Mouse (Mus musculus): ENCODE measurements around the gene Htr1f. TPM values are rescaled to one million over a fixed set of nuclear protein-coding genes. Genes with fewer than 3 reads are reported as not detected.
A peak's percentile ranks its signal among the peaks of the same experiment; 100 is the strongest.

Htr1f gene
- polyA plus RNA-seq (2014; fragmentation: Nextera tagmentation; extraction: Ambion mirVana), result not detected in 2 replicates

GRCm38 (mm10) chr16:65105184-65105931 lies at the start of gene Htr1f:
Htr1f (minus strand) TSS chr16:65105854.
- Histone ChIP-seq H3K27me3 (ENCODE audit: control insufficient read depth, insufficient read depth, low read length) (peaks cover 20% of the 10 kb centered on the region), H3K27ac (replicated peaks in 1 of 2; ENCODE audit: control insufficient read depth in 1 of 2, insufficient read depth in 1 of 2, low read depth in 2 of 2, low read length in 2 of 2) (no peak within 1 kb of the TSS), H3K4me3 (ENCODE audit: control insufficient read depth in 1 of 2, insufficient read depth in 1 of 2, low read depth in 1 of 2, low read length in 2 of 2) (peak within 1 kb of the TSS; percentile 28 to 40), H3K4me2 (ENCODE audit: low read length) (peak within 1 kb of the TSS; percentile 69), H3K4me1 (ENCODE audit: control insufficient read depth in 2 of 2, insufficient read depth in 2 of 2, low read length in 2 of 2) (peaks cover 0 to 3% of the 10 kb centered on the region in 2 experiments; a peak in 1 of 4 replicates), H3K36me3 (ENCODE audit: control insufficient read depth, insufficient read depth, low read length) (no peaks in the 10 kb centered on the region), H3K9me3 (ENCODE audit: control insufficient read depth, low read length) (no peaks in the 10 kb centered on the region), H3K9ac (ENCODE audit: low read length) (0 out of 2 replicates have a peak within 1 kb of the TSS, but pooled peaks have one; percentile 22)
- no peak for ATAC-seq (ENCODE audit: insufficient number of reproducible peaks, insufficient read depth, low FRiP score, low read depth)
- 4% methylated on average over 39 of the region's 41 CpGs for WGBS

GRCm38 (mm10) chr16:65139771-65140170 lies 34.1 kb upstream of the Htr1f start:
- 50% methylated on average over 2 of the region's 2 CpGs for WGBS
- H3K36me3 ChIP-seq (ENCODE audit: control insufficient read depth, insufficient read depth, low read length), result no peaks in the 10 kb centered on the region
- H3K4me2 ChIP-seq (ENCODE audit: low read length), result no peak overlapping the region
- H3K4me1 ChIP-seq (ENCODE audit: control insufficient read depth in 2 of 2, insufficient read depth in 2 of 2, low read length in 2 of 2), result no peaks in the 10 kb centered on the region
- H3K27me3 ChIP-seq (ENCODE audit: control insufficient read depth, insufficient read depth, low read length), result no peaks in the 10 kb centered on the region
- H3K27ac ChIP-seq (replicated peaks in 1 of 2; ENCODE audit: control insufficient read depth in 1 of 2, insufficient read depth in 1 of 2, low read depth in 2 of 2, low read length in 2 of 2), result no peak overlapping the region
- no peaks in the 10 kb centered on the region for H3K9me3 ChIP-seq (ENCODE audit: control insufficient read depth, low read length)
- no peak overlapping the region for H3K4me3 ChIP-seq (ENCODE audit: control insufficient read depth in 1 of 2, insufficient read depth in 1 of 2, low read depth in 1 of 2, low read length in 2 of 2)
- no peak overlapping the region for H3K9ac ChIP-seq (ENCODE audit: low read length)
- ATAC-seq (ENCODE audit: insufficient number of reproducible peaks, insufficient read depth, low FRiP score, low read depth), result no peak

GRCm38 (mm10) chr16:65129391-65129790 lies 23.7 kb upstream of the Htr1f start:
- H3K9me3 ChIP-seq (ENCODE audit: control insufficient read depth, low read length), result no peaks in the 10 kb centered on the region
- no peak overlapping the region for H3K4me3 ChIP-seq (ENCODE audit: control insufficient read depth in 1 of 2, insufficient read depth in 1 of 2, low read depth in 1 of 2, low read length in 2 of 2)
- no peak overlapping the region for H3K9ac ChIP-seq (ENCODE audit: low read length)
- H3K27ac ChIP-seq (replicated peaks in 1 of 2; ENCODE audit: control insufficient read depth in 1 of 2, insufficient read depth in 1 of 2, low read depth in 2 of 2, low read length in 2 of 2), result no peak overlapping the region
- no peak overlapping the region for H3K4me2 ChIP-seq (ENCODE audit: low read length)
- 74% methylated on average over 2 of the region's 2 CpGs for WGBS
- no peaks in the 10 kb centered on the region for H3K36me3 ChIP-seq (ENCODE audit: control insufficient read depth, insufficient read depth, low read length)
- H3K27me3 ChIP-seq (ENCODE audit: control insufficient read depth, insufficient read depth, low read length), result no peaks in the 10 kb centered on the region
- H3K4me1 ChIP-seq (ENCODE audit: control insufficient read depth in 2 of 2, insufficient read depth in 2 of 2, low read length in 2 of 2), result no peaks in the 10 kb centered on the region
- ATAC-seq (ENCODE audit: insufficient number of reproducible peaks, insufficient read depth, low FRiP score, low read depth), result no peak

- Histone ChIP-seq H3K4me2 (ENCODE audit: low read length) (no peak overlapping the region), H3K27ac (replicated peaks in 1 of 2; ENCODE audit: control insufficient read depth in 1 of 2, insufficient read depth in 1 of 2, low read depth in 2 of 2, low read length in 2 of 2) (no peak overlapping the region), H3K4me1 (ENCODE audit: control insufficient read depth in 2 of 2, insufficient read depth in 2 of 2, low read length in 2 of 2) (no peaks in the 10 kb centered on the region), H3K4me3 (ENCODE audit: control insufficient read depth in 1 of 2, insufficient read depth in 1 of 2, low read depth in 1 of 2, low read length in 2 of 2) (no peak overlapping the region), H3K9ac (ENCODE audit: low read length) (no peak overlapping the region), H3K27me3 (ENCODE audit: control insufficient read depth, insufficient read depth, low read length) (no peaks in the 10 kb centered on the region), H3K9me3 (ENCODE audit: control insufficient read depth, low read length) (no peaks in the 10 kb centered on the region), H3K36me3 (ENCODE audit: control insufficient read depth, insufficient read depth, low read length) (no peaks in the 10 kb centered on the region)
- ATAC-seq (ENCODE audit: insufficient number of reproducible peaks, insufficient read depth, low FRiP score, low read depth), result no peak
- 63% methylated on average over 3 of the region's 3 CpGs for WGBS
These were observed 22.2 kb upstream of the Htr1f start for GRCm38 (mm10) chr16:65127846-65128245.

- H3K27ac ChIP-seq (replicated peaks in 1 of 2; ENCODE audit: control insufficient read depth in 1 of 2, insufficient read depth in 1 of 2, low read depth in 2 of 2, low read length in 2 of 2), result no peak overlapping the region
- H3K9me3 ChIP-seq (ENCODE audit: control insufficient read depth, low read length), result no peaks in the 10 kb centered on the region
- H3K4me2 ChIP-seq (ENCODE audit: low read length), result no peak overlapping the region
- WGBS, result 89% methylated on average over 1 of the region's 1 CpGs
- no peaks in the 10 kb centered on the region for H3K27me3 ChIP-seq (ENCODE audit: control insufficient read depth, insufficient read depth, low read length)
- H3K4me3 ChIP-seq (ENCODE audit: control insufficient read depth in 1 of 2, insufficient read depth in 1 of 2, low read depth in 1 of 2, low read length in 2 of 2), result no peak overlapping the region
- H3K4me1 ChIP-seq (ENCODE audit: control insufficient read depth in 2 of 2, insufficient read depth in 2 of 2, low read length in 2 of 2), result no peaks in the 10 kb centered on the region
- ATAC-seq (ENCODE audit: insufficient number of reproducible peaks, insufficient read depth, low FRiP score, low read depth), result no peak
- H3K9ac ChIP-seq (ENCODE audit: low read length), result no peak overlapping the region
- no peaks in the 10 kb centered on the region for H3K36me3 ChIP-seq (ENCODE audit: control insufficient read depth, insufficient read depth, low read length)
These were observed 6.6 kb upstream of the Htr1f start for GRCm38 (mm10) chr16:65112221-65112620.

GRCm38 (mm10) chr16:65093552-65093951 lies 12.1 kb downstream of the Htr1f start:
- ATAC-seq (ENCODE audit: insufficient number of reproducible peaks, insufficient read depth, low FRiP score, low read depth), result no peak
- Histone ChIP-seq H3K9me3 (ENCODE audit: control insufficient read depth, low read length) (no peaks in the 10 kb centered on the region), H3K9ac (ENCODE audit: low read length) (no peak overlapping the region), H3K4me2 (ENCODE audit: low read length) (no peak overlapping the region), H3K27ac (replicated peaks in 1 of 2; ENCODE audit: control insufficient read depth in 1 of 2, insufficient read depth in 1 of 2, low read depth in 2 of 2, low read length in 2 of 2) (no peak overlapping the region), H3K36me3 (ENCODE audit: control insufficient read depth, insufficient read depth, low read length) (no peaks in the 10 kb centered on the region), H3K4me1 (ENCODE audit: control insufficient read depth in 2 of 2, insufficient read depth in 2 of 2, low read length in 2 of 2) (no peaks in the 10 kb centered on the region), H3K4me3 (ENCODE audit: control insufficient read depth in 1 of 2, insufficient read depth in 1 of 2, low read depth in 1 of 2, low read length in 2 of 2) (no peak overlapping the region), H3K27me3 (ENCODE audit: control insufficient read depth, insufficient read depth, low read length) (no peaks in the 10 kb centered on the region)
- WGBS, result 76% methylated on average over 5 of the region's 5 CpGs

- no peaks in the 10 kb centered on the region for H3K4me1 ChIP-seq (ENCODE audit: control insufficient read depth in 2 of 2, insufficient read depth in 2 of 2, low read length in 2 of 2)
- H3K4me3 ChIP-seq (ENCODE audit: control insufficient read depth in 1 of 2, insufficient read depth in 1 of 2, low read depth in 1 of 2, low read length in 2 of 2), result no peak overlapping the region
- no peaks in the 10 kb centered on the region for H3K27me3 ChIP-seq (ENCODE audit: control insufficient read depth, insufficient read depth, low read length)
- WGBS, result 39% methylated on average over 2 of the region's 2 CpGs
- H3K36me3 ChIP-seq (ENCODE audit: control insufficient read depth, insufficient read depth, low read length), result no peaks in the 10 kb centered on the region
- no peak overlapping the region for H3K9ac ChIP-seq (ENCODE audit: low read length)
- H3K27ac ChIP-seq (replicated peaks in 1 of 2; ENCODE audit: control insufficient read depth in 1 of 2, insufficient read depth in 1 of 2, low read depth in 2 of 2, low read length in 2 of 2), result no peak overlapping the region
- H3K9me3 ChIP-seq (ENCODE audit: control insufficient read depth, low read length), result no peaks in the 10 kb centered on the region
- H3K4me2 ChIP-seq (ENCODE audit: low read length), result no peak overlapping the region
- no peak for ATAC-seq (ENCODE audit: insufficient number of reproducible peaks, insufficient read depth, low FRiP score, low read depth)
These were observed 22.2 kb downstream of the Htr1f start for GRCm38 (mm10) chr16:65083475-65083874.

GRCm38 (mm10) chr16:65069867-65070266 lies 35.8 kb downstream of the Htr1f start:
- 65% methylated on average over 1 of the region's 1 CpGs for WGBS
- Histone ChIP-seq H3K9ac (ENCODE audit: low read length) (no peak overlapping the region), H3K4me3 (ENCODE audit: control insufficient read depth in 1 of 2, insufficient read depth in 1 of 2, low read depth in 1 of 2, low read length in 2 of 2) (no peak overlapping the region), H3K36me3 (ENCODE audit: control insufficient read depth, insufficient read depth, low read length) (no peaks in the 10 kb centered on the region), H3K4me1 (ENCODE audit: control insufficient read depth in 2 of 2, insufficient read depth in 2 of 2, low read length in 2 of 2) (no peaks in the 10 kb centered on the region), H3K9me3 (ENCODE audit: control insufficient read depth, low read length) (no peaks in the 10 kb centered on the region), H3K4me2 (ENCODE audit: low read length) (no peak overlapping the region), H3K27me3 (ENCODE audit: control insufficient read depth, insufficient read depth, low read length) (no peaks in the 10 kb centered on the region), H3K27ac (replicated peaks in 1 of 2; ENCODE audit: control insufficient read depth in 1 of 2, insufficient read depth in 1 of 2, low read depth in 2 of 2, low read length in 2 of 2) (no peak overlapping the region)
- ATAC-seq (ENCODE audit: insufficient number of reproducible peaks, insufficient read depth, low FRiP score, low read depth), result no peak
